Mouse (Mus musculus) cerebellum, postnatal 25 days (tissue): ENCODE results near the gene Nt5c3.

Experiments
- DNase-seq, 2 experiments: peaks; one replicate each; pipeline ENCODE4 v3.0.0; 2021; ENCODE audit warnings: mixed read lengths in 2 of 2

Gene Nt5c3

DNA sequence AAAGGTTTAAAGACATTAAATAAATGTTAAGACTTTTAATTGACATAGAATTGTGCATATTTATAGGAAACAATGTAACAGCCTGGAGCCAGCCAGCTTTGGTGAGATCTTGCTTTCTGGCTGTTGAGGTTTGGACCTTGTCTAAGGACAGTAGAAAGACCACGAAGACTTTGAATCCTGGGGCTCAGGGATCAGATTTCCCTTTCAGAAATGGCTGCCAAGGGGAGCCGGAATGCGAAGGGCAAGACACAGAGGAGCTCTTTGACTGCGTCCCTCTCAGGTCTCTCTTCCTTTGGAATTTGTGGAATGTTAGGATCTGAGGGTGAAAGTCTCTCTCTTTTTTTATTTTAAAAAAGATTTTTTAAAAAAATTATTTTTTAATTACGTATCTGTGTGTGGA is 89.0 kb downstream of the Nt5c3 start:
- no peak for DNase-seq

DNA sequence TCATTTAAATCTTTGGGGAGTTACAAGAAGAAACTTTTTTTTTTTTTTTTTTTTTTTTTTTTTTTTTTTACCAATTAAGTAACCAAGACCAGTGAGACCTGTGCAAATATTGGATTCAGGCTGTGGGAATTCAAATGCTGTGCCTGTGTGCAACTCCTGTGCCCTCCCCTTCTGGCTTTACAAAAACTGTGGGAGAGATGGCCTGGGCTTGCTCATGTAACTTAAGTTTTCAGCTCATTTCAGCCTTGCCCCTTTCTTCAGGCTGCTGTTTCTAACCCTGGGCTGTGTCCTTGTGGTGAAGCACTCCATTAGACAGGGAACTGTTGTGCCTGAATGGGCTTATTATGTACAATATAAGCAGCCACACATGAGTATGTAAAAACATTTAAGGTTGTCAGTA is 90.9 kb downstream of the Nt5c3 start:
- no peak for DNase-seq

DNA sequence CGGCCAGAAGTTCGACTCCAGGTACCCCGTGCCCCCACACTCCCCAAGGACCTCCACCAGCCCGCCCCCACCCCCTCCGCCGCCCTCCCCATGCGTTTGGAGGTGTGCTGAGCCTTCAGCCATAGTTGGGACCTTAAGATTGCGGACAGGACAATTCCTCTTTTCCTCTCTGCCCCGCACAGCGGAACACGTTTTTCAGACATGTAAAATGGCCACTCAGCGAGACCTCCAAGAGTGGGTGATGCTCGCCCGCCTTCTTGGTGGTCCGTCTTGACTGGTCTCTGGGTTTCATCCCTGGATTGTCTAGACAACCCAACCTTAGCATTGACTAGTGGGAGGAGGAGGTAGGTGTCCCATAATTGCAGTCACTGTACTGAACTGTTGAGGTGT is 91.3 kb downstream of the Nt5c3 start:
- no peak for DNase-seq
